Mouse (Mus musculus) left cerebral cortex, postnatal 25 days (tissue): ENCODE measurements at regions not wholly inside any gene's neighbourhood (a gene's known extent, or its start where the extent isn't known, plus 50 kb on each side); places are given as distances from the start of the nearest gene placed in this dataset.
"Not testable (repeated sequence)": the region's sequence is repeated elsewhere in the genome, so short reads cannot be mapped to it uniquely, and the experiment has no call there.

Experiments used
- DNase-seq, 2 experiments: peaks; one replicate each; pipeline ENCODE4 v3.0.0; 2022; ENCODE audit warnings: low spot score in 2 of 2, mixed read lengths in 1 of 2
- intact Hi-C: fragments of 180-260 bp; cut with DNase I; formaldehyde crosslinking; loops from one replicate; pipeline ENCODE4 v1.15.1; 2025

DNA sequence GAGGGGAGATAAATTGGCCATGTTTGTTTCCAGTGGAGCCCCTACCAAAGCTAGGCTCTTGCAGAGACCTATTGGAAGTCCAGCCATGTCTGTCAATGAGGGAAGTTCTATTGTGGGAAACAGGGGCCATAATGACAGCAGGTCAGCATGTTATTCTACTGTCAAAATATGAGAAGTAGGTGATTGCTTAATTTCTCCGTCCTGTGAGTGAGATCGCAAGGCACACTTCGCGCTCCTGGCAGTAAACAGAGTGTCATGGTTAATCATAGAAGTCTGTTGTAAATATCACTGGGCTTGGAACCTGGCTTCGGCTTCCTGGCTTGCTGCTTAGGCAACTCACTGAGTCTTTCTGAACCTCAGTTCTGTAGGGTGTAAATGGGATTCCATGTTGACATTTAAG, 72.5 kb upstream of the Ccdc122 start:
- intact Hi-C loops: no loop called here
- DNase-seq: no peak

- intact Hi-C loops: no loop called here
Observed at GRCm38 (mm10) chr14:76958875-76959274, 77.7 kb upstream of the Ccdc122 start.

DNA sequence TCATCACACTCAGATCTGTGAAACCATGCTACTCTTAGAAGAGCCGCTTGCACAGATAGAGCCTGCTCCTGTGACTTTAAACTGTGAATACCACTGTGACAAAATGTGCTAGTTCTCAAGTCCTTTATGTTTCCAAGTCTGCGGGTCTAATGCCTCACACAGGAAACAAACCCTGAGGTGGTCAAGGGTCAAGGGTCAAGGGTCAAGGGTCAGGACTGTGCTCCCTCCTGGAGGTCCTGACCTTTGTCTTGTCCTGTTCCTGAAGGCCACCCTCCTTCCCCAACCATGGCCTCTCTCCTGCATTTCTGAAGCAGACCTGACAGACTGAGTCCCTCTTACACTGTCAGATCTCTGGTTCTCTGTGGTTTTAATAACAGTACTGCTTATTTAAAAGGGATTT, 79.4 kb upstream of the Ccdc122 start:
- intact Hi-C loops: no loop called here
- no peak for DNase-seq

More at GRCm38 (mm10) chr14:76958875-76959274, 77.7 kb upstream of the Ccdc122 start:
- peak; percentile 56 to 93 for DNase-seq

DNA sequence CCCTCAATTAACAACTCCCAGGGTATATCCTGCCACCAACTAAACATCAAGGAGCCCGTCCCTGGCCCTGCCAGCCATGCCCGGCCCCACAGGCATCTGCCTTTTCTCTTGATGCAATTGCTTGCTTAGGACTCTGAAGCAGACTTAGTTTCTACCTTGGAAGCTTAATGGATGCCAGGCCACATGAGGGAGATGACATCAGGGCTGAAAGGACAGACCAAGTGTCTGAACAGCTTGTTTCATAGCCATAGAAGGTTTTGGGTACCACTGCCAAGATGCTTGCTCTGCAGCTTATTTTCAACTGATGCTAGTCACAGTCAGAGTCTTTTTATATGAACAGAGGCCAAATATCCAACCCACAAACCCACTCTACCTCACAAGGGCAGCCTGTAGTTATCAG, 83.4 kb upstream of the Ccdc122 start:
- intact Hi-C loops: loop anchor here (5.0 kb wide), 1 partner anchor 191 kb away; no protein-coding TSS in a partner anchor
- no peak for DNase-seq

GRCm38 (mm10) chr14:76951450-76951849, 85.1 kb upstream of the Ccdc122 start:
- DNase-seq: peak; percentile 47 to 89
- intact Hi-C loops: loop anchor here (5.0 kb wide), 1 partner anchor 189 kb away; no protein-coding TSS in a partner anchor

GRCm38 (mm10) chr14:76949388-76949787, 87.2 kb upstream of the Ccdc122 start:
- DNase-seq: no peak
- intact Hi-C loops: loop anchor here (5.0 kb wide), 1 partner anchor 72 kb away; no protein-coding TSS in a partner anchor

DNA sequence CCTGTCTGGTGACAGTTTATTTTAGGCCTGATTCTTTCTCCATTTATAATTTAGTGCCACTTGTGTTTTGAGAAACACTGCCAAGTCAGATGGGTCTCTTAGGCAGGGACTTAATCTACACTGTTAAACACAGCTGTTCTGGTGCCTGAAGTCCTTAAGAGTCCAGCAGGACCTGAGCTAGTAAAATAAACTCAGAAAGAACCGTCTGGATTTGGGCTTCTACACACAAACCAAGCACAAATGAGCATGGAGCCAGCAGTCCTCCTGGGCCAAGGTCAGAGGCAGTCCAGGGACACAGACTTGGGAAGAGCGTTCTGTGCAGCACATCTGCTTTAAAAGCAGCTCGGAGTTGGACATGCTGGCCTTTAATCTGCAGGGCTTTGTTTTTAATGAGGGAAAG, 87.6 kb upstream of the Ccdc122 start:
- DNase-seq: no peak

DNA sequence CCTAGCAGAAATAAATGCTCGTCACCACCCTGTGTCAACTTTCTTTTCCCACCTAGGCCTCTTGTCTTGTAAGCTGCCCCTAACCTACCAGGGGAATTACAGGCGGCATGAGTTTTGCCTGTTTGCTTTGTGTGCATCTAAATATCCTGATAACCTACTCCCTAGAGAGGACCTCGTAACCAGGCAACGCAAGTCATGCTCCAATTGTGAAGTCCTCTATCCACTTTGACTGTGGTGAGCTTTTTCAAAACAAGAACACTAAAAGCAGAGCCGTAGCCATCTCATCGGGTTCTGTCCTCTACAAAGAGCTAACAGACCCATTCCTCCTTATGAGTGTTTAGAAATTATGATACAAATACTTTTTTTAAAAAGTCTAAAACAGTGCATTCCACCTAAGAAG, 88.1 kb upstream of the Ccdc122 start:
- intact Hi-C loops: loop anchor here (5.0 kb wide), 1 partner anchor 71 kb away; no protein-coding TSS in a partner anchor
- no peak for DNase-seq

More for the DNA sequence above, 87.6 kb upstream of the Ccdc122 start:
- intact Hi-C loops: loop anchor here (5.0 kb wide), 1 partner anchor 72 kb away; no protein-coding TSS in a partner anchor

DNA sequence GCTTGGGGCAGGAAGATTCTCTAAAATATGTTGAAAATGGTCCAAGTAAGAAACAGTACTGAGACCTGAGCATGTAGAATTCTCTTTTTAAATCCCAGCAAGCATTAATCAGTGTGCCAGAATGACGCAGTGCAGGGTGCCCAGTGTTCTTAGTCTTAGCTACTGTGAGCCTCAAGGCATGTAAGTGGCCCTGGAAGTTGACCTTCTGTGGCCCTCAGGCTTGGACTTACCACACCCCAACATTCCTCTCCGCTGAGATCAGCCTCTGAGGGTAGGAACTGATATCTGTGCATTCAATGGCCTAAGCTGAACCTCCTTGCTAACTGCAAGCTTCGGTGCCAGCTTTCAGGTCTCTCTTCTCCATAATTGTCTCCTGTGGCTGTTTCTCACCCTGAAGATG, 89.4 kb upstream of the Ccdc122 start:
- intact Hi-C loops: loop anchor here (5.0 kb wide), 1 partner anchor 70 kb away; no protein-coding TSS in a partner anchor
- no peak for DNase-seq

DNA sequence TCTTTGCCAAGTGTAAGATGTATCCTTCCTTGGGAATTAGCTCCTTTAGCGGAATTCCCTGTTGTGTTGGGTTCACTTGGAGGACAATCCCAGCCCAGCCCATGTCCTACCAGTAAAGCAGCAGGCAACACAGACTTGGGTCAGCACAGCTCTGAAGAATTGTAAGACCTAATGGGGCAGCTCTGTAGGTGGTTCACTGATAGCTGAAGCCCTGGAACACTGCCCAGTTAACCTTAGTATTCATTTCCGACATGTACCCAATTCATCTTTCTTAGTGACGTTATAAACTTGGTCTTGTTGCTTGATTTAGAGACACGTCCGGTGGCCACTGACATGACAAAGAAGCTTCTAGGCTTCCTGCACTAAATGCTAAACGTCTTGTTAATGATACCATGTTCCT, 90.9 kb upstream of the Ccdc122 start:
- intact Hi-C loops: loop anchor here (5.0 kb wide), 1 partner anchor 68 kb away; no protein-coding TSS in a partner anchor
- no peak for DNase-seq

DNA sequence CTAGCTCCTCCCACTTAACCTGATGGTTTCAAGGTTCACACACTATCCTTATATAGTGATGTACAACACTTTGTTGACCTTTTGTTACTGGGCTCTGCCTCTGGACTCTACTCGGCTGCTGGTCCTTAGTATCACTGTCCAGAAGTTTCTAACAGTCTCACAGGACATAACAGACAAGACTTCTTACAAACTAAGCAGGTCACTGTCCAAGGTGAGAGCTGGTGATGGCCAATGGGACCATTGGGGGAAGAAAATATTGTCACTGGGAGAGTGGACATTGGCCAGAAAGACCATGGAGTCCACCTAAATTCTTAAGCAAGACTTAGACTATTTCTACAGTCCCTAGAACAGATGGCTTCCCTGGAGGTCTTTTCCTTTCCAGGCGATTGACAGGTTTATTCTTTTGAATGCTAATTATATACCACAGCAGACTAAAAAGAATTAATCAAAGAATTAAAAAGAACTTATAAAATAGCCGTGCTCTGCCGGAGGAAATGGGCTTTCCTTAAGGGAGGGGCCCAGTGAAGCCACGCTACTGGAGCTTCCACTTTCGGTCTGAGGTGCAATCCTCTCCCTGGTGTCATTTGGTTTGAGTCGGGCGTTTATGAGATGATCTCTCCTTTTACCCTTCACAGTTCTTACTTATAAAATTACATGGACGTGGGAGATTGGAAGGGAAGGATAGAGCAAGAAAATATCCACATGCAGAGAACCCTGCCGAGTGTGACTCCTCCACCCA, 94.9 kb upstream of the Ccdc122 start:
- intact Hi-C loops: no loop called here
- no peak for DNase-seq

DNA sequence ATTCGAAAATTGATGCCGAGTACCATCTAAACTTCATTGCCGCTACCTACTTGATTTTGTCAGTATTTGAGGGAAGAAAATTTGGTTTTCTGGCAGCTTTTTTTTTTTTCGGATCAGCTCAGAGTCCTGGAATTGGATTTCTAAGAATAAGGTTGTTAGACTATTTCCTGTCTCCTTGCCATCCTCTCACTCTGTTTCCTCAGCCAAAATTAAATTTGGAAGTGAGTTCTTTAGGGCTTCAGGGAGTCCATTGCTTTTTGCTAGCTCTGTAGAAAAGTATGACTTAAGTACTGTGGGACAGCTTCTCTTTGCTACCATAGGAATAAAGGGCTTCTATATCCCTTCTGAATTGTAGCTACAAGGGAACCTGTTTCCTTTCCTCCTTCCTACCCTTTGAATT, 96.1 kb upstream of the Ccdc122 start:
- intact Hi-C loops: no loop called here
- peak in 1 of 2 experiments; percentile 47 for DNase-seq

GRCm38 (mm10) chr14:76936671-76937070, 99.9 kb upstream of the Ccdc122 start:
- peak in 1 of 2 experiments; percentile 28 for DNase-seq
- intact Hi-C loops: no loop called here

- DNase-seq, intact Hi-C loops: not testable (repeated sequence)
Observed at GRCm38 (mm10) chr14:76936051-76936450, 100.5 kb upstream of the Ccdc122 start.

DNA sequence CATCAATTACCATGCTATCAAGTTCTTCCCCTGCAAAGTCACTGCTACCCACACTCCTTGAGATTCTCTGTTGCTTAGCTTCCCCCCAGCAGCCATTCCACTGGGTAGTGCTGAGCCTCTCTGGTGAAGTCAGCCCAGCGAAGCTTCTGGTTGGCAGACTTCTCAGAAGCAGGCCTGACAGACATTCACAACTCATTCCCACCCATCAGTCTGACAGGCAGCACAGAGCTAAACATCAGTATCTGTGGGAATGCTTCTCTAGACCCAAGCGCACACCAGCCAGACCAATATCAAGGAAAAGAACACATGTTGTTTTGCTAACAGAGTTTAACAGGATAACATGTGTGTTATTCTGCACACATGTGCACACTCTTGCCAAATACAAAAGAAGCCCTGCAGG, 101.1 kb upstream of the Ccdc122 start:
- intact Hi-C loops: no loop called here

GRCm38 (mm10) chr14:76932890-76933289, 103.7 kb upstream of the Ccdc122 start:
- no peak for DNase-seq
- intact Hi-C loops: no loop called here

More for the DNA sequence above, 101.1 kb upstream of the Ccdc122 start:
- DNase-seq: no peak

GRCm38 (mm10) chr14:76931398-76931797, 105.2 kb upstream of the Ccdc122 start:
- DNase-seq: no peak

DNA sequence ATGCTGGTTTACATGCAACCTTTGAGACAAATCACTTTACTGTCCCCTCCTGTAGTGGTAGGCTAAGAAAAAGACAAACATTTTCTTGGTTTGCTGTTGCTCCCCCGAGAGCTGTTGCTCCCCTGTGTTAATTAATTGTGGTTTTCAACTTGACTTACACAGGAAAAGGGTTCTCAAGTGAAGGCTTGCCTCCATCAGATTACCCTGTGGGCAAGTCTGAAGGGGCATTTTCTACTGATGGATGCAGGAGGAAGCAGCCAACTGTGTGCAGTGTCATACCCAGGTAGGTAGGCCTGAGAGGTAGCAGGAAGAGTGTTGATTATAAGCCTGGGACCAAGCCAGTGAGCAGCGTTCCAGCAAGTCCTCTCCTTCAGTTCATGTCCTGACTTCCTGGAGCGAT, 107.0 kb upstream of the Ccdc122 start:
- intact Hi-C loops: no loop called here

More at GRCm38 (mm10) chr14:76931398-76931797, 105.2 kb upstream of the Ccdc122 start:
- intact Hi-C loops: no loop called here

GRCm38 (mm10) chr14:76928706-76929105, 107.9 kb upstream of the Ccdc122 start:
- intact Hi-C loops: no loop called here
- no peak for DNase-seq

More for the DNA sequence above, 107.0 kb upstream of the Ccdc122 start:
- no peak for DNase-seq

- intact Hi-C loops: no loop called here
Observed at GRCm38 (mm10) chr14:76927245-76927806, 109.2 kb upstream of the Ccdc122 start.

GRCm38 (mm10) chr14:76926416-76926815, 110.2 kb upstream of the Ccdc122 start:
- intact Hi-C loops: no loop called here
- DNase-seq: no peak

More at GRCm38 (mm10) chr14:76927245-76927806, 109.2 kb upstream of the Ccdc122 start:
- no peak for DNase-seq
